In genomic region chr10:8658934-8659294, GRCm38 (mm10) we compare ENCODE assay signal across 24 mouse cellular contexts.
A peak's percentile ranks its signal among the peaks of the same experiment; 100 is the strongest.
DNase-seq lines count a peak whose midpoint lies in the region; ATAC-seq and TF ChIP-seq lines count a peak whose summit lies in the region.
"Had no signal": no experiment of that assay in that cellular context is flagged by ENCODE, and none has a peak within 500 bp of the region (broad histone marks: within the 10 kb centered on the region; RNA-seq: fewer than 3 reads in every experiment).

No protein-coding gene starts in this region.

- H3K27ac ChIP-seq in lung, embryonic 14.5 days (ENCODE audit: low read depth), result no peak overlapping the region; the same call in 1 of the 2 replicates
- peak overlapping the region; percentile 76 for H3K27ac ChIP-seq in brown adipose tissue, adult 24 weeks (replicated peaks; ENCODE audit: low read depth, low read length)
- H3K27ac ChIP-seq: embryonic facial prominence, embryonic 10.5 days; embryonic facial prominence, embryonic 13.5 days; forebrain, embryonic 12.5 days; forebrain, embryonic 15.5 days; hindbrain, embryonic 12.5 days; hindbrain, embryonic 15.5 days had no signal

- no peaks in the 10 kb centered on the region for H3K9me3 ChIP-seq in lung, embryonic 14.5 days (ENCODE audit: low read depth, low read length)
- H3K9me3 ChIP-seq: embryonic facial prominence, embryonic 10.5 days; embryonic facial prominence, embryonic 13.5 days; forebrain, embryonic 12.5 days; forebrain, embryonic 15.5 days; hindbrain, embryonic 12.5 days; hindbrain, embryonic 15.5 days had no signal

- DNase-seq in lung, embryonic 14.5 days, result peak; percentile 75
- DNase-seq in lung, adult 2 months, result no peak
- peak; percentile 36 for DNase-seq in lung, postnatal 14 days
- no peak for DNase-seq in cerebellum, postnatal 4 days (ENCODE audit: low spot score in 2 of 2)
- no peak for DNase-seq in layer of hippocampus, adult 9-10 months (ENCODE audit: low spot score)
- DNase-seq in adrenal gland, postnatal 25 days, result no peak
- DNase-seq: B cell, adult 2 months; cerebellum, adult 18-20 months; cerebellum, adult 9-11 months; cerebellum, postnatal 25 days; embryo, embryonic 11 days; gastrocnemius, postnatal 14 days had no signal

- H3K4me3 ChIP-seq in lung, embryonic 14.5 days (ENCODE audit: low read depth, low read length), result no peak overlapping the region
- H3K4me3 ChIP-seq in lung, adult 2 months (replicated peaks; ENCODE audit: extremely low read depth, low read depth, low read length), result no peak overlapping the region
- no peak overlapping the region for H3K4me3 ChIP-seq in brown adipose tissue, adult 24 weeks (ENCODE audit: insufficient read depth, low read depth, low read length)
- H3K4me3 ChIP-seq: embryonic facial prominence, embryonic 10.5 days; embryonic facial prominence, embryonic 13.5 days; erythroblast, embryonic 14.5 days; forebrain, embryonic 12.5 days; forebrain, embryonic 15.5 days; hindbrain, embryonic 12.5 days; hindbrain, embryonic 15.5 days had no signal

- TF ChIP-seq CTCF in lung, embryonic 14.5 days (IDR thresholded peaks at IDR 0.05; ENCODE audit: low read depth), result no peak
- no peak for TF ChIP-seq CTCF in lung, adult 2 months (IDR thresholded peaks at IDR 0.05; ENCODE audit: insufficient read depth, low read length)

- no peaks in the 10 kb centered on the region for H3K27me3 ChIP-seq in lung, embryonic 14.5 days (ENCODE audit: insufficient read depth, low read length)
- H3K27me3 ChIP-seq: CH12.LX; embryonic facial prominence, embryonic 13.5 days; forebrain, embryonic 12.5 days; forebrain, embryonic 15.5 days; hindbrain, embryonic 12.5 days; hindbrain, embryonic 15.5 days; Patski had no signal

- peak; percentile 69; the same call in 1 of the 2 replicates for ATAC-seq in lung, embryonic 14.5 days (ENCODE audit: insufficient read depth)
- ATAC-seq: forebrain, embryonic 15.5 days; Patski had no signal

- TF ChIP-seq POLR2A in lung, adult 2 months (IDR thresholded peaks at IDR 0.05; ENCODE audit: borderline replicate concordance, extremely low read depth, low read depth, low read length), result no peak

- H3K36me3 ChIP-seq in lung, embryonic 14.5 days (ENCODE audit: insufficient read depth), result no peaks in the 10 kb centered on the region
- H3K36me3 ChIP-seq: embryonic facial prominence, embryonic 10.5 days; embryonic facial prominence, embryonic 13.5 days; forebrain, embryonic 12.5 days; forebrain, embryonic 15.5 days; G1E; hindbrain, embryonic 12.5 days; hindbrain, embryonic 15.5 days had no signal

- 29% methylated on average over 3 of the region's 3 CpGs for WGBS in lung, embryonic 14.5 days
- WGBS in lung, adult 2 months, result 59% methylated on average over 3 of the region's 3 CpGs

- no peak overlapping the region for H3K9ac ChIP-seq in lung, embryonic 14.5 days
- H3K9ac ChIP-seq: embryonic facial prominence, embryonic 13.5 days; forebrain, embryonic 12.5 days; forebrain, embryonic 15.5 days; hindbrain, embryonic 12.5 days; hindbrain, embryonic 15.5 days had no signal

- H3K4me1 ChIP-seq in lung, embryonic 14.5 days (ENCODE audit: insufficient read depth), result peaks cover 3% of the 10 kb centered on the region; the same call in 1 of the 2 replicates
- H3K4me1 ChIP-seq in lung, adult 2 months (ENCODE audit: control insufficient read depth, insufficient read depth, low read length), result no peaks in the 10 kb centered on the region
- H3K4me1 ChIP-seq in brown adipose tissue, adult 24 weeks (ENCODE audit: control insufficient read depth, insufficient read depth, insufficient read length, low read length), result no peaks in the 10 kb centered on the region; the same call in 1 of the 2 replicates
- H3K4me1 ChIP-seq: embryonic facial prominence, embryonic 10.5 days; embryonic facial prominence, embryonic 13.5 days; forebrain, embryonic 12.5 days; forebrain, embryonic 15.5 days; hindbrain, embryonic 12.5 days; hindbrain, embryonic 15.5 days had no signal

- H3K4me2 ChIP-seq in lung, embryonic 14.5 days, result no peak overlapping the region
- H3K4me2 ChIP-seq: embryonic facial prominence, embryonic 13.5 days; forebrain, embryonic 12.5 days; forebrain, embryonic 15.5 days; heart, embryonic 11.5 days; hindbrain, embryonic 12.5 days; hindbrain, embryonic 15.5 days had no signal

Comparison
In these comparisons a context has a peak if more than half of its experiments do, and no peak if none do; other contexts are left out.
1. DNase-seq: peak in lung, embryonic 14.5 days (single experiment) and lung, postnatal 14 days (single experiment); none in lung, adult 2 months (single experiment), cerebellum, postnatal 4 days (0 of 2), layer of hippocampus, adult 9-10 months (single experiment) and adrenal gland, postnatal 25 days (single experiment).